Mouse (Mus musculus): ENCODE measurements at regions not wholly inside any gene's neighbourhood (a gene's known extent, or its start where the extent isn't known, plus 50 kb on each side); places are given as distances from the start of the nearest gene placed in this dataset.

DNA sequence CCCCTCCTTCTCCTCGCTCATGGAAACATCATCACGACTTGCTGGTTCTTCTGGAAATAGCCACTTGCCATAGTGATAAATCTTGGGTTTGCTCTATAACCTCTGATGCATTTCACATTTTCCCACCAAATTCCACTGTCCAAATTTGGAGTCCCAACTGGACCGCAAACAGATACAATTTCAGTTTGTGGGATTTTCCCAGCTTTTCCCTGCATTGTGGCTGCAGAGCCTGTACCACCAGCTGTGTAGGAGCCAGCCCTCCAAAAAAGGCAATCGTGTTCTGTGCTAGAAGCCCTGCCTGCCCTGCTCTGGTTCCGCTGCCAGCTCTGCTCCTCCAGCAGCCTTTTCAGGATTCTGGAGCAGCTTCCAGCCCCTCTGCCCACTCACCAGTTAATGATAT lies 291.4 kb downstream of the Gsdmc2 start:
- DNase-seq (ENCODE audit: low read depth): no peak

DNA sequence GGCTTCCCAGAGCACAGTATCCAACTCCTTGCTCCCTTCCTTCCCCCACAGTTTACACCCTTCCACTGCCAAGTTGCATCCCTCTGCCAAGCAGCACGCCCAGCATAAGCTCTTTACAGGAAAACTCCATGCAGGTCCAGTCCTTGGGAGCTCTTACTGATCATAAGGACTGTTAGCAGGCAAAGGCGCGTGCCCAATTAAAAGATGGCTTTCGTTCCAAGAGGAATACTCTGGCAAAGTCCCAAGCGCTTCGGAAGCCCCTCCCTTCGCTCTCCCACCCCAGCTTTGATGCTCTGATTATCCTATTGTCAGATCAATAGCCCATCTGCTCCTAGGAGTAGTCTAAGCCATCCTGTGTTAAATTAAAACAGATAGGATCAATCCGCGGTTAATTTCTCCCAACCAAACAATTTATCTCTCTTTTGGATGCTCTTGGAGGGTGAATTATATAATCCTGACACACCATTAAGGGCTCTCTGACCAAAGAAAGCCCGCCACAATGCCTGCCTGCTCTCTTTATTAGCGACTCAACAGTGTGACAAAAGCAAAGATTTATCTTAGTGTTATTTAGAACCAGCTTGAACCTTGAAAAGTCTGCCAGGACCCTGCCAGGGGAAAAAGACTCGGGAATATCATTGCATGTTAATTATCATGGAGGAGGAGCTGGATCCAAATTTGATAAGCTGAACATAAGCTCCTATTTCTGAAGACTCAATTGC lies 312.5 kb downstream of the Gsdmc2 start:
- no peak for DNase-seq (ENCODE audit: low read depth)

DNA sequence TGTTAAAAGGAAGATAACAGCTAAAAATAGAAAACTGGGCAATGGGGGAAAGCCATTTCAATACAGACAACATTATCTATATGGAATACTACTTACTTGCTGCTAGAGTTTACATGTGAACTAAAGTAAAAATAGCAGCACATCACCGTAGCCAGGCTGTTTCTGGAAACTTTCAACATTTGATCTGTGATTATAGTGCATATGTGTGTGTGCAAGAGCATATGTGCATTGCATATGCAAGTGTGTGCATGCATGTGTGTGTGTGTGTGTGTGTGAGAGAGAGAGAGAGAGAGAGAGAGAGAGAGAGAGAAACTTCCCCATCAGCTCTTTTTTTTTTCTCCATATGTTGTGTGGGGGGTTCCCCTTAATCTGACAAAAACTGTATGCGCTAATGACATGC lies 317.7 kb downstream of the Gsdmc2 start:
- no peak for DNase-seq (ENCODE audit: low read depth)

DNA sequence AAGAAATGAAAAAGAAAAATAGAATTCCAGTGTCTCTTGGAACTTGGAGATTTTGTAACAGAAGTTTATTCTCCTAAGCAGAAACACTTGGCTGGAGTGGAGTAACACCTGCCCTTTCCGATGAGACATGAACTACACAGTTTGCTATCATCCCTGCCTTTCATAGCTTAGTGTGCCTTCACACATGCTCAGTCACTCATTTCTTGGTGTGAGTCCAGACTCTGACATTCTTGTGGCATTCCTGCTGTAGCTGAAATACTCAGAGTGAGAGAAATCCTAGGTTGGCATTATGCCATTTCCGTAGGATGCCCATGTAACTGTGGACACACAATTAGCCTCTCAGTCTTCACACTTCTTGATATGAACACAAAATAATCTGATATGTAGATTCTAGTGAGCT lies 318.2 kb downstream of the Gsdmc2 start:
- no peak for DNase-seq (ENCODE audit: low read depth)

DNA sequence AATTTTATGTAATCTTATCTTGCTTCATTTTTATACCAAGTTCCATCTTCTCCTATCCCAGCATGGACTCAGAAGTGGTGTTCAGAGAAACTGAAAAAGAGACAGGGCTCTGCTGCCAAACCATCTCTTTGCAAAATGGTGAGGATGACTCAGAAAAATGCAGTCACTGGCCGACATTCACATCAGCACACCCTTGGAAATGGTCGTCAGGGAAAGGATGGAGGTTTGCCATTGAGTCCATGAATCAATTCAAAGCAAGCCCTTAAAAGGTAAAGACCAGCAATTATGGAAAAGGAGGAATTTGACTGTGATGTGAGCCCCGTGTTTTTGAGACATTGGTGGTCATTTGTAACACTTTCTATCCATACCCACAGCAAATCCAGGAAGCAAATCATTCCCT lies 327.7 kb downstream of the Gsdmc2 start:
- no peak for DNase-seq (ENCODE audit: low read depth)

DNA sequence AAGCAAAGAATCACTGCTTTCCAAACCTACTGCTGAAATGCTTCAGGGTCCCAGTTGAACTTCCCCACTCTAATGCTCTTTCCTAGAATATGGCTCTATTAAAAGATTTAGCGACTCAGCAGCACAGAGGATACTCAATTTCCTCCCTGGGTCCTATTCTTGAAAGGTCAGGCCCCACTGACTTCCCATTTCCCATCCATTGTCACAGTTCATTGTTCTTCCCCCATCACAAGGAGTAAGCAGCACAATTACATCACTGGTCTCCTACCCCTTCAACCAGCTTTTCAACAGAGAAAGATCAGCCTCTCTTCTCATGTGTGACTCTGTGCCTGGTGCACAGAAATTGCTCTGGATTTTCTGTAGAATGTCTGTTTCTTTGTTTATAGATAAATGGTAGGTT lies 344.5 kb downstream of the Gsdmc2 start:
- no peak for DNase-seq (ENCODE audit: low read depth)

DNA sequence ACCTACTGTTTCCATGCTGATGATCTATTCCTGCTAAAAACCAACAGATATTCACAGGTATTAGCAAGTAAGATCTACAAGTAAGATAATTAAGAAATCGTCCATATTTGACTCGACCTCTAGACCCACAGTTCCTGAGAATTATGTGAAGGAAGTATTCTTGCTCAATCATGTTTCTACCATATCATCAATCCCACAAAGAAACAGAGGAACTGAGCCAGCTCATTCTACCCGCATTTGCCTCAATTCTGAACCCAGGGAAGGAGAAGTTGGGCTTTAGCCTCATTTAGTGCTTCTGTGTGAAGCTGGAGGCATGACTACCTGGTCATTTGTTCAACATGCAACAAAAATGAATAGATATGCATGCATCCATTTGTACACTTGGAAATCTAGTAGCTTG lies 346.5 kb downstream of the Gsdmc2 start:
- no peak for DNase-seq (ENCODE audit: low read depth)

DNA sequence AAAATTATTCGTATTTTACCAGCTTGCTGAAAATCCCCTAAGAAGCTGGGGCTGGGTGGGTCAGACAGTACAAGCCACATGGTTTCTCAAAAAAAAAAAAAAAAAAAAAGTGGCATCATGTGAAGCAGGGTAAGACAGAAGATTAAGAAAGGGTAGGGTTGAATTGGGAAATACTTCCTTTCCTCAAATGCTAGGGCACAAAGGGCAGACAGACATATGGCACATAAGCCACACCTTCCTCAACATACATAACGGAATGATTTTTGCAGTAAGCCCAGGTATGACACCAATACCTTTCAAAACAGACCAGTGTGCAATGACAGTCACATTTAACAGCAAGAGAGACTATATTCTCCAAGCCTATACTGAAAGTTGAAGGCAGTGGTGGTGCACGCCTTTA lies 347.8 kb downstream of the Gsdmc2 start:
- DNase-seq (ENCODE audit: low read depth): no peak

DNA sequence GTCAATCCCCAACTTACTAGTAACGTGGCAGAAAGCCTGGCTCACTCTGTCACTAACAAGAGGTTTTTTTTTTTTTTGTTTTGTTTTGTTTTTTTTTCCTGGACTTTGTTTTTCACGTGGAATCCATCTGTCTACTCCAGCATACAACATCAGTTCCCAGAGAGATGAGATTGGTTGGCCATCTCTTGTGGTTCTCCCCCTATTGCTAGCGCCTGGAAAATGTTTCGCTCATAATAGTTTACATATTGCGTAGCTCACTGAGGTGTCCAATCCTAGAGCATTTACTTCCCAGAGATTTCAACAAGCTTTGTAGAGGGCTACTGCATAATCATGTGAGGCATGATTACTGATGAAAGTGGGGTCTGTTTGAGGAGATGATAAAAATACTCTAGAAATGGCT lies 360.1 kb downstream of the Gsdmc2 start:
- DNase-seq (ENCODE audit: low read depth): no peak

DNA sequence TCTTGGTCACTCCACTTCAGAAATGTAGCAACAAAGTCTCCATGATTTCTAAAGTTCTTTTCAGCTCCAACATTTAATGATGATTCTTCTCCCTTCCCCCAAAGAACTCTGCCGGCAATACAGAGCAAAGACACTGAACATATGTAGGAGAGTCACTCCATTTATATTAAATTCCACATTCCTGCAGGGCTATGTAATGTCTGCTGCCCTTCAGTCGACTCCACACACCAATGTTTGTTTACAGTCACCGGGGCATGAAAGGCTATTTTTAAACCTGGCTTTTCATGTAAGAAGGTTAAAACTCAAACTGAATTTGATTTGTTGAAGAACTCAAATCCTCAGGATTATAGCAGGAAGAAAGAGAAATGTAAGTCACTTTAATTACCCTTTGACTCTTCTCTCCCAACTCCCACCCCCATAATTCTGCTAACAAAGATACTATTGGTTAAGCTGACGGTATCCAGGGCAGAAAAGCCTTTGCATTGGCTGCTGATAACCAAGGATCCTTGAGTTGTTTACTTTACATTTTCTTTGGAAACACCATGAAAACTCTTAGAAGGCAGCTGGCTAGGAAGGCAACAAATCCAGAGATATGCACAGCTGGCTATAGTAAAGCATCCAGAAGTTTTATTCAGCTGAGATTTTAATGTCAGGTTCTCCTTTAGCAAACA lies 360.6 kb downstream of the Gsdmc2 start:
- no peak for DNase-seq (ENCODE audit: low read depth)

DNA sequence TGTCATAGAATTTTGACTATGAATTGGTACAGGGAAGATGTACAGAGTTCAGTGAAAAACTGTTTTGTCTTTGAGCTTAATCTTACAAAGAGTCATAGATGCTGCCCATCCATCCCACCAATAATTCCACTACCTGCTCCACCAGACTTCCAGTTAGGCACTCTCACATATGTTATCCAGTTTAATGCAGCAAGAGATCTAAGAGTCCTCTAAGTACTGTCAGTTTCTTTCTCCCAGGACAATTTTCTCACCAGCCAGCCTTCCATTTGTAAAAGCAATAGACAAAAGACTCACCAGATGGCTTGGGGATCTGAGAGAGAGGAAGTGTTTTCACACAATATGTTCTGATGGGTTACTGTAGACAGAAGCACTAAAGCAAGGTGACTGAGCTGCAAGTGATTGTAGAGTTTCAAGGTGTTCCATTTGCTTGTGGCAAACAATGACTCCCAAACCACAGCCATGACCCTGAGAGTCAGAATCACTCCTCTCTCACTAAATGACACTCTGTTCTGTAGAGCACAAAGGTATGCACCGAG lies 365.6 kb downstream of the Gsdmc2 start:
- no peak for DNase-seq (ENCODE audit: low read depth)

DNA sequence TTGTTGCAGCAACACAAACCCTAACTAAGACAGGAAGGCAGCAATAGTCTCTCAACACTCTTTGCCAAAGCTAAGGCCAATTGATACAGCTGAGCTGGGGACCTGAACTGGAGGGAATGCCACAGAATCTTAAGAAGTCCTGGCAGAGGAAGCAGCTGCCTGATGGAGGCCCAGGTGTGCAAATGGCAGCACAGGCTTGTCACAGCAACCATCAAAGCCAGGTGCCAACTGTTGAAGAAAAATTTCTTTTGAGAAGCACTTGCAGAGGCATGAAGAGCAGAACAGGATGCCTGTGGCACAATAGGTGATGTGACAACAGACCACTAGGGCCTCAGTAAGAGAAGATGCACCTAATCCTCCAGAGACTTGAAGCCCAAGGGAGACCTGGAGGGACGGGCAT lies 378.1 kb downstream of the Gsdmc2 start:
- DNase-seq (ENCODE audit: low read depth): no peak

DNA sequence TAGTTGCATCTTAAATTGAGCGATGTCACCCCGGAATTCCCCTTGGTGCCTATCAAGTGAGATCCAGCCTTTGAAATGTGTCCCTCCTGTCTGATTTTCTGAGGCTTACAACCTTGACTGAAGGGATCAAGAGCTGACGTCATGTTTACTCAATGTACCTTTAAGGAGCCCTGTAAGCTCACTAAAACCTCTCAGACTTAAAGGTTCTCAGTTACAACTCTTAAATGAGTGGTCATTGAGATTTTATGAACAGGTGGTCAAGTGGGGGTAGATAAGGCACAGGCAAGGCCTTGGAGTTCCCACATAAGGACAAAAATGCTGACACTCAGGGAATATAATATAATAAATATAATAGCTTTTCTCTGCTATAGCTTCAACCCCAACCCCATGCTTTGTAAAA lies 392.4 kb downstream of the Gsdmc2 start:
- no peak for DNase-seq (ENCODE audit: low read depth)

DNA sequence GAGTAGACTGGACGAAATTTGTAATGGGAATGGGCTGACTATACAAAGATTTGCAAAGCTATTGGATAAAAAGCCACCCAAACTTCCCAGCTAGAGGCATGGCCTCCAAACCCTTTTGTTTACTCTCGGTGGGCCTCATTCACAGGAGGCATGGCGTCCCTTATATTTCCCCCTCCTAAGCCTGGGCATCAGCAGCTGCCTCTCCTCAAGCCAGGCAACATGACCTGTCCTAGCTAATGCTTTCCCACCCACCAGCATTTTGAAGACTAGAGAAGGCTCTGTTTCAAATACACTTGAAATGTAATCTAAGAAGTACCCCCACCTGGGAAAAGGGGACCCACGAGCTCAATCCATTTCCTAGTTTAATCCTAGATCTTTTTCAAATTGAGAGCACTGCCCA lies 398.7 kb downstream of the Gsdmc2 start:
- no peak for DNase-seq (ENCODE audit: low read depth)

DNA sequence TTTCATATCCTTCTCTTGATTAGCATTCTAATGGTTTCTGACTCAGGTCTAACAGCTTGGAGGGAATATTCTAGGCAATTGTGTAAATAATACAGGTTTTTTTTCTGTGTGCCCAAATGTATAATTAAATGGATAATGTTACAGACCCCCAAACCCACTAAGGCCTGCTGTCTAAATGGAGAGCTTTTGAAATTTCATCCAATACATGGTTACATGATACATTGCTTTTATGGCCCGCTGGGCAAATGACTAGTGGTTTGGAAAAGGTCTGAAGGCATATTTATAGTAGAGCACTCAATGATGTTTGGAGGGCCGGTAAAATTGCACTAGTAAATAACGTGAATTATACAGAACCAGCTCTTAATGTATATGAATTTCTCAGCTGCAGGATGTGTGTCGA lies 400.0 kb downstream of the Gsdmc2 start:
- no peak for DNase-seq (ENCODE audit: low read depth)

DNA sequence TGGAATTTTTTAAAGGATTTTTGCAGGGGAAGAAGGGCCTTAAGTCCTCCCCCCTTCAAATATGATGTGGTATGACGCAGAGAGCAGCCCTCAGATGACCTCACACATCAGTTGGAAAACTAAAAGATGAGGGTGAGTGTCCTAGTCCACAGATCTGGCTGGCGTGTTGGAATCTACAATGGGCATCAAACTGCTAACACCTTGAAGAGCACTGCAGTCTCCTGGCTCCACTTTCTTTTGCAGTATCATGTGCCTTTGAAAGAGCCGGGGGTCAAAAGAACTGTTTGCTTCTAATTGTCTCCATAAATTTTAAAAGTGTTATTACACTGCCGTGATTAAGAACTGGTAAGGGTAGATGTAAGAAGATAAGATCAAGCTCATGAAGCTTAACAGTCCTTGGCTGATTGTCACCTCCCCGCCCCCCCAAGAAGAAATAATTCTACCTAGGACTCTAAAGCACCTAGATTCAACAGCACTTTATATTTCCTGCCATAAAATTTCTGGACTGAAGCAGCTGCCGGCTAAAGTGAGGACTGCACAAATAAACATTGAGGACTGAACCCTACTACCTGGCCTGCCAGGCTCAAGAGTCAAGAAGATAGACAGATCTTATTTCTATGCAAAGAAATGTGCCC lies 402.7 kb downstream of the Gsdmc2 start:
- no peak for DNase-seq (ENCODE audit: low read depth)

DNA sequence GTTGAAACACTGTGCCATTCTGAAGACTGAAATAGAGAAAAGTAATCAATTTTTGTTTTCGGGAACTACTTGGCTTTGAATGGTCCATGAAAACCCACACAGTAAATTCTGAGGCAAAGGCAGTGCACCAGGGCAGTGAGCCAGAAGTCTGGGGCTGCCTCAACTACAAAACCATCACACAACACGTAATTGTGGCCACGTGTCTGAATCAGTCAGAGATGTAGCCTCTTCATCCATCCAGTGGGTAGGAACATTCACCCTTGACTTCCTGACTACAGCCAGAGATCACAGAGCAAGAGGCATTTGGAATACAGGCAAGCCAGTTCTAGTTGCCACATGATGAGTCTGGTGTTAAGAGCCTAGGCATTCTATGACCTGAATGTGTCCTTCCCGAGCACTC lies 432.3 kb downstream of the Gsdmc2 start:
- DNase-seq (ENCODE audit: low read depth): no peak

DNA sequence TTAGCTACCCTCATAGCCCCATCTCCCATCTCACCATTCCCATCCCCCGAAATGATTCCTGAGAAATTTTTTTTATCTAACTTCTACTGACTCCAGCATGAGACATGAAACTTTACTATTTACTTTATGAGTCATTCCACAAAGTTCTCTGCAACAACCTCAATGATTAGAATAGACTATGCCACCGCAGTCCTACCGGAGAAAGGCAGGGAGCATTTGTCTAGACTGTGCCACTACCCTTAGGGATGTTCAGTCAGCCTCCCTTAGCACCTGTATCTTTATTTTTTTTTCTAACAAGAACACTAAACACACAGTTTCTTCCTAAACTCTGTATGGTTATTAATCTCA lies 433.2 kb downstream of the Gsdmc2 start:
- DNase-seq (ENCODE audit: low read depth): no peak

DNA sequence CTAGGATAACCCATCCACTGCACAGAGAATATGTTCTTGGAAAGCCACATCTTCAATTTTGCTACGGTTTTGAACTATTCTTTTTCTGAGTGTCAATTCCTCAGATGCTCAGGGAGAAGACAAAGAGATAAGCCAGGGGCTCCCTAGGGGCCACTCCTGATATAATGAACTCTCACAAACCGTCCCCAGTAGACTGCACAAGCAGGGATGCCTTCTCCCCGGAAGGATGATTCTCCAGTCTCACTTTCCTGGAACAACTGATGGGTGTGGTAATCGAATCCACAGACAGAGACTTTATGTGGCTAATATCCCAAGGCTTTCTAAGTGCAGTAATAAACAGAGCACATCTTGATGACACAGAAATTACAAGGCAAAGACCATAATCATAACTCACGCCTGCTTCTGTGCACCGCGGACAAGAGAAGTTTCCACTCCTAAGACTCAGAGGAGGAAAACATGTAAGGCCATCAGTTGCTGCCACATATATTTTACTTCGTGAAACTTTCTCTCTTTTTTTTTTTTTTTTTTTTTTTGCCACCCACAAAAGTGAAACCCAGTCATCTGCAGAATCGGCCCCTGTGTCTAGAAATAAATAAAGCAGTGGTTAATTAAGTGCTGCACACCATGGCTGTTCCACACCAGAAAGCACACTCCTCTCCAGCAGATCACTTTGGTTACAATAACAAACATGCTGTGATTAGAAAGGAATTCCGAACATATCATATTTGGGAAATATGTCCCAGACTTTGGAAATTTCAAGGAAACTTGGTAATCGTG lies 433.8 kb downstream of the Gsdmc2 start:
- DNase-seq (ENCODE audit: low read depth): no peak

DNA sequence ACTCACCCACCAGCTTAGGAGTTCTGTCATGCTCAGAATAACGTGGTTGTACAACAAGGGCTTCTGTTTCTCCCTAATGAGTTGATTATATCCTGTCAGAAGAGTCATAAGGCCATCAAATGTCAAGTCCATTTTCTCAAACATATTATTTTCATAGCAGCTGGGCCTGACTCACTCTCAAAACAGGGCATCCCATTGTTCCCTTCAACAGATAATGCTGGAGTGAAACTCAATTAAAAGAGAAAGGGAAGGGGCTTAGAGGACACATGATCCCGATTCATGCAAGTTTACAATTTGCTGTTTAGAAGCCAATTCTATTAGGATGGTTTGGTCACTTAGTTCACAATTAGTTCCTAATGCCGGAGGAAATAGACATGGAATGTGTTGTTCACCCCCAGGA lies 444.5 kb downstream of the Gsdmc2 start:
- no peak for DNase-seq (ENCODE audit: low read depth)

DNA sequence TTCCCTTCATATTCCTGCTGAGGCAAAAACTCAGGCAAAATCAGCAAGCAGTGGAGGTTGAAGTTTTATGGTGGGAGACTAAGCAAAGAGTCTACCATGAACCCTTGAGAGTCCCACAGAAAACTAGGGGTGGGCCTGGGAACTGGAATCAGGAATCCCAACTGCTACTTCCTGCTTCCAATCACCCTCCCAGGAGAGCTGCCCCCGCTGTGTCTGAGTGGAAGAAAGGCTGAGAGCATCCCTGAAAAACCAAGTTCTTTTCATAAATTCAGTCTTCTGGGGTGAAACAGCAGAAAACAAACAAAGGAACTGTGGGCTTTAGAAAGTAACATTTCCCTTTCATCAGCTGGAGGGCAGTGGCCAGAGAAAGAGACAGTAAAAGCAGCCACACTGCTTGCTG lies 445.0 kb downstream of the Gsdmc2 start:
- no peak for DNase-seq (ENCODE audit: low read depth)

DNA sequence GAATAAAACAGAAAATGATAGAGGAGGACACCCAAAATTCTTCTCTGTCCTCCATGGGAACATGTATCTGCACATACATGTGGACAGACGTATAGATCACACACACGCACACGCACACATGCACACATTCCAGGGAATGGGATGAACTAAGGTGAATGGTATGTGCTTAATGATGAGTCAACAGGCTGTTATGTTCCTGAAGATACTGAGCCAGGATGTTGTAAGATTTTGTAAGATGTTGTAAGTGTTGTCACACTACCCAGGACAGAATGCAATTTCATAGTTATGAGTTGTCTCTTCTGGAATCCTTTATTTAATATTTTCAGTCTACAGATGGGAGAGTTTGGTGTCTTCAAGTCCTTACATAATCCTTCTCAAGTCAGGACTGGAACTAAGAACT lies 447.5 kb downstream of the Gsdmc2 start:
- DNase-seq (ENCODE audit: low read depth): no peak

DNA sequence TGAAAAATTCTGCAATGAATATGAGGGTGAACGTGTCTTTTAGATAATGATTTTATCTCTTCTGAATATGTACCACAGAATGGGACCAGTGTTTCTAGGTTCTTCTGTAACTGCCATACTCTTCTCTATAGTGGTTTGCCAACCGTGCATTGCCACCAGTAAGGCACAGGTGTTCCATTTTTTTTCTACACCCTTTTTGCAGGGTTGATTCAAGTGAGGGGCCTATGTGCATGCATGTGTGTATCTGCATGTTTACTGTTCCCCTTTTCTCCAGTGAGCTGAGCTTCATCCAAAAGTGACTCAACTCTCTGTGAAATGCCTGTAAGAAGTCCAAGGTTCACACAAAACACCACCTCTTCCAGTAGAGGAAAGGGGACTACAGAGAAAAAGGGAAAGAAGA lies 467.7 kb downstream of the Gsdmc2 start:
- DNase-seq (ENCODE audit: low read depth): no peak

Measured in c-Kit-positive CD71-negative TER-119-negative erythroid progenitor cells, embryonic 14.5 days (primary cell).